Mouse (Mus musculus): ENCODE measurements around the gene Pde4d.

Pde4d gene

GRCm38 (mm10) chr13:109536636-109537035 is 1086.9 kb downstream of the Pde4d start:
- DNase-seq, result no peak

- DNase-seq, result no peak
These were observed 1089.6 kb downstream of the Pde4d start for GRCm38 (mm10) chr13:109539371-109539770.

GRCm38 (mm10) chr13:109544646-109545045 is 1094.9 kb downstream of the Pde4d start:
- peak; percentile 50 for DNase-seq

- DNase-seq, result no peak
These were observed 1096.6 kb downstream of the Pde4d start for GRCm38 (mm10) chr13:109546337-109546736.

GRCm38 (mm10) chr13:109547006-109547587 is 1097.3 kb downstream of the Pde4d start:
- no peak for DNase-seq

- peak; percentile 77 for DNase-seq
These were observed 1098.0 kb downstream of the Pde4d start for GRCm38 (mm10) chr13:109547700-109548099.

- no peak for DNase-seq
These were observed 1098.5 kb downstream of the Pde4d start for GRCm38 (mm10) chr13:109548263-109548662.

- peak; percentile 31 for DNase-seq
These were observed 1099.2 kb downstream of the Pde4d start for GRCm38 (mm10) chr13:109548771-109549555.

GRCm38 (mm10) chr13:109551836-109552235 is 1102.1 kb downstream of the Pde4d start:
- no peak for DNase-seq

- no peak for DNase-seq
These were observed 1105.8 kb downstream of the Pde4d start for GRCm38 (mm10) chr13:109555513-109555912.

GRCm38 (mm10) chr13:109556853-109557252 is 1107.1 kb downstream of the Pde4d start:
- no peak for DNase-seq

- peak; percentile 46 for DNase-seq
These were observed 1108.9 kb downstream of the Pde4d start for GRCm38 (mm10) chr13:109558341-109559257.

GRCm38 (mm10) chr13:109560261-109560660 is 1110.5 kb downstream of the Pde4d start:
- DNase-seq, result no peak

GRCm38 (mm10) chr13:109568638-109569468 is 1119.1 kb downstream of the Pde4d start:
- no peak for DNase-seq

GRCm38 (mm10) chr13:109569491-109569890 is 1119.7 kb downstream of the Pde4d start:
- DNase-seq, result no peak

GRCm38 (mm10) chr13:109576725-109577124 is 1127.0 kb downstream of the Pde4d start:
- DNase-seq, result no peak

GRCm38 (mm10) chr13:109577454-109577853 is 1127.7 kb downstream of the Pde4d start:
- no peak for DNase-seq

GRCm38 (mm10) chr13:109577901-109578300 is 1128.2 kb downstream of the Pde4d start:
- no peak for DNase-seq

GRCm38 (mm10) chr13:109581284-109582070 is 1131.7 kb downstream of the Pde4d start:
- peak; percentile 35 for DNase-seq

- DNase-seq, result no peak
These were observed 1140.3 kb downstream of the Pde4d start for GRCm38 (mm10) chr13:109590048-109590447.

GRCm38 (mm10) chr13:109592192-109592797 is 1142.5 kb downstream of the Pde4d start:
- DNase-seq, result no peak
